Mouse (Mus musculus) intestine, embryonic 16.5 days (tissue): Measurements from ENCODE around the gene Nfic. TPM values are rescaled to one million over a fixed set of nuclear protein-coding genes. Genes with fewer than 3 reads are reported as not detected.

Experiments
- ATAC-seq: fragments of 200-750 bp; cut with Nextera tagmentation; 2 replicates; pipeline ENCODE4 v1.8.0; 2017; ENCODE audit warnings: moderate TSS enrichment, moderate library complexity
- H3K27ac ChIP-seq: fragments of 300-500 bp; sonication (generic); 2 replicates; pipeline ENCODE4 v1.5.1; 2014; ENCODE audit warnings: mild to moderate bottlenecking, low read length
- H3K27me3 ChIP-seq: fragments of 300-500 bp; sonication (generic); replicated peaks from 2 replicates; pipeline ENCODE4 v1.6.1; 2014; ENCODE audit warnings: low read length, control low read depth, mixed read lengths; ENCODE audit not compliant: control insufficient read depth, insufficient read depth
- H3K36me3 ChIP-seq: fragments of 300-500 bp; sonication (generic); 2 replicates; pipeline ENCODE4 v1.6.1; 2014; ENCODE audit warnings: low read length, control low read depth; ENCODE audit not compliant: control insufficient read depth, insufficient read depth
- H3K4me1 ChIP-seq: fragments of 300-500 bp; sonication (generic); 2 replicates; pipeline ENCODE4 v1.6.1; 2014; ENCODE audit warnings: low read length, control low read depth, mixed read lengths; ENCODE audit not compliant: control insufficient read depth, insufficient read depth
- H3K4me2 ChIP-seq: fragments of 300-500 bp; sonication (generic); 2 replicates; pipeline ENCODE4 v1.6.1; 2014; ENCODE audit warnings: low read depth, low read length, control low read depth
- H3K4me3 ChIP-seq: fragments of 300-500 bp; sonication (generic); 2 replicates; pipeline ENCODE4 v1.5.1; 2014; ENCODE audit warnings: mild to moderate bottlenecking, low read length
- H3K9ac ChIP-seq: fragments of 300-500 bp; sonication (generic); 2 replicates; pipeline ENCODE4 v1.6.1; 2014; ENCODE audit warnings: low read depth, low read length
- H3K9me3 ChIP-seq: fragments of 300-500 bp; sonication (generic); 2 replicates; pipeline ENCODE4 v1.6.1; 2016; ENCODE audit warnings: low read length, control low read depth; ENCODE audit not compliant: control insufficient read depth
- WGBS: fragments of 180-500 bp; shearing (Covaris S2); extraction: QIAGEN DNeasy Blood & Tissue Kit; methylation state at CpG from one replicate; pipeline ENCODE4 v1.1.7; 2014; 5-methylcytosine and 5-hydroxymethylcytosine counted together
- polyA plus RNA-seq: library from polyadenylated mRNA; unstranded; fragments of >200 nt; fragmentation: Nextera tagmentation; extraction: Ambion mirVana; gene quantifications from 2 replicates; pipeline ENCODE4 v1.2.1, GENCODE M21; 2015

The Nfic gene
- polyA plus RNA-seq, 1 experiment from 2014 or later, result 49.8 TPM

- peak within 1 kb of the TSS; percentile 92 for H3K9ac ChIP-seq
- peak within 1 kb of the TSS; percentile 85 for H3K4me3 ChIP-seq
- H3K4me1 ChIP-seq, result peaks cover 24% of the 10 kb centered on the region
- H3K27ac ChIP-seq, result peak within 1 kb of the TSS; percentile 67
- H3K36me3 ChIP-seq, result peaks cover 15% of the 10 kb centered on the region
- no peaks in the 10 kb centered on the region for H3K27me3 ChIP-seq
- ATAC-seq, result peak; percentile 97
- WGBS, result under 1% methylated on average over 45 of the region's 45 CpGs
- no peaks in the 10 kb centered on the region for H3K9me3 ChIP-seq
- peak within 1 kb of the TSS; percentile 91 for H3K4me2 ChIP-seq
Measured at GRCm38 (mm10) chr10:81496264-81496901, 40.9 kb upstream of the Nfic start, which contains the start of gene Ncln. Gene Ncln, minus strand, starts transcription at chr10:81496392.

- Histone ChIP-seq H3K9ac (peak overlapping the region; percentile 92), H3K4me1 (peaks cover 24% of the 10 kb centered on the region), H3K4me3 (peak overlapping the region; percentile 85), H3K36me3 (peaks cover 19% of the 10 kb centered on the region), H3K27me3 (no peaks in the 10 kb centered on the region), H3K27ac (peak overlapping the region; percentile 57), H3K9me3 (no peaks in the 10 kb centered on the region), H3K4me2 (peak overlapping the region; percentile 91)
- WGBS, result 2% methylated on average over 41 of the region's 41 CpGs
- peak; percentile 30 for ATAC-seq
Measured at GRCm38 (mm10) chr10:81495616-81496263, 40.3 kb upstream of the Nfic start.

GRCm38 (mm10) chr10:81495151-81495550, 39.7 kb upstream of the Nfic start:
- 62% methylated on average over 6 of the region's 6 CpGs for WGBS
- no peak for ATAC-seq
- peak overlapping the region; percentile 92 for H3K9ac ChIP-seq
- no peaks in the 10 kb centered on the region for H3K9me3 ChIP-seq
- peak overlapping the region; percentile 57 for H3K27ac ChIP-seq
- peaks cover 24% of the 10 kb centered on the region for H3K4me1 ChIP-seq
- no peaks in the 10 kb centered on the region for H3K27me3 ChIP-seq
- H3K4me3 ChIP-seq, result peak overlapping the region; percentile 85
- H3K36me3 ChIP-seq, result peaks cover 19% of the 10 kb centered on the region
- peak overlapping the region; percentile 91 for H3K4me2 ChIP-seq

GRCm38 (mm10) chr10:81494260-81495041, 39.0 kb upstream of the Nfic start:
- Histone ChIP-seq H3K4me2 (peak overlapping the region; percentile 91), H3K27me3 (no peaks in the 10 kb centered on the region), H3K4me3 (peak overlapping the region; percentile 85), H3K9me3 (no peaks in the 10 kb centered on the region), H3K4me1 (peaks cover 22% of the 10 kb centered on the region), H3K9ac (peak overlapping the region; percentile 92), H3K27ac (peak overlapping the region; percentile 63), H3K36me3 (peaks cover 19% of the 10 kb centered on the region)
- 69% methylated on average over 11 of the region's 11 CpGs for WGBS
- peak; percentile 10 for ATAC-seq

GRCm38 (mm10) chr10:81493601-81494220, 38.3 kb upstream of the Nfic start:
- Histone ChIP-seq H3K4me1 (peaks cover 16% of the 10 kb centered on the region), H3K36me3 (peaks cover 22% of the 10 kb centered on the region), H3K9ac (peak overlapping the region; percentile 45), H3K4me2 (peak overlapping the region; percentile 91), H3K27me3 (no peaks in the 10 kb centered on the region), H3K4me3 (peak overlapping the region; percentile 85; the same call in 1 of the 2 replicates), H3K27ac (peak overlapping the region; percentile 63), H3K9me3 (no peaks in the 10 kb centered on the region)
- no peak for ATAC-seq
- 78% methylated on average over 8 of the region's 8 CpGs for WGBS

- Histone ChIP-seq H3K4me2 (no peak overlapping the region), H3K4me3 (no peak overlapping the region), H3K9me3 (no peaks in the 10 kb centered on the region), H3K4me1 (peaks cover 16% of the 10 kb centered on the region), H3K27me3 (no peaks in the 10 kb centered on the region), H3K27ac (no peak overlapping the region), H3K36me3 (peaks cover 26% of the 10 kb centered on the region), H3K9ac (no peak overlapping the region)
- ATAC-seq, result no peak
- 86% methylated on average over 11 of the region's 11 CpGs for WGBS
Measured at GRCm38 (mm10) chr10:81492606-81493240, 37.3 kb upstream of the Nfic start.

GRCm38 (mm10) chr10:81491018-81491417, 35.6 kb upstream of the Nfic start:
- Histone ChIP-seq H3K4me3 (no peak overlapping the region), H3K27me3 (no peaks in the 10 kb centered on the region), H3K27ac (no peak overlapping the region), H3K9me3 (no peaks in the 10 kb centered on the region), H3K36me3 (peaks cover 37% of the 10 kb centered on the region), H3K4me2 (no peak overlapping the region), H3K9ac (no peak overlapping the region), H3K4me1 (peaks cover 16% of the 10 kb centered on the region)
- no peak for ATAC-seq
- 90% methylated on average over 9 of the region's 9 CpGs for WGBS

- WGBS, result 84% methylated on average over 14 of the region's 14 CpGs
Measured at GRCm38 (mm10) chr10:81489941-81490340, 34.5 kb upstream of the Nfic start.

More at GRCm38 (mm10) chr10:81489941-81490340, 34.5 kb upstream of the Nfic start:
- Histone ChIP-seq H3K27me3 (no peaks in the 10 kb centered on the region), H3K27ac (no peak overlapping the region), H3K9ac (no peak overlapping the region), H3K4me1 (peaks cover 10% of the 10 kb centered on the region), H3K4me2 (no peak overlapping the region), H3K36me3 (peaks cover 37% of the 10 kb centered on the region), H3K9me3 (no peaks in the 10 kb centered on the region), H3K4me3 (no peak overlapping the region)
- ATAC-seq, result no peak
